Mouse (Mus musculus) c-Kit-negative CD71-positive TER-119-positive erythroid progenitor cells, embryonic 14.5 days (primary cell): Measurements from ENCODE around the gene Cers5.
A peak's percentile ranks its signal among the peaks of the same experiment; 100 is the strongest.
"Not testable (repeated sequence)": the region's sequence is repeated elsewhere in the genome, so short reads cannot be mapped to it uniquely, and the experiment has no call there.

Experiments used
- DNase-seq: peaks from one replicate; pipeline ENCODE4 v3.0.0-alpha.2; 2013; ENCODE audit warnings: low read depth, low spot score

Cers5 gene

GRCm38 (mm10) chr15:99710221-99711190 is 62.2 kb downstream of the Cers5 start:
- DNase-seq = no peak

DNA sequence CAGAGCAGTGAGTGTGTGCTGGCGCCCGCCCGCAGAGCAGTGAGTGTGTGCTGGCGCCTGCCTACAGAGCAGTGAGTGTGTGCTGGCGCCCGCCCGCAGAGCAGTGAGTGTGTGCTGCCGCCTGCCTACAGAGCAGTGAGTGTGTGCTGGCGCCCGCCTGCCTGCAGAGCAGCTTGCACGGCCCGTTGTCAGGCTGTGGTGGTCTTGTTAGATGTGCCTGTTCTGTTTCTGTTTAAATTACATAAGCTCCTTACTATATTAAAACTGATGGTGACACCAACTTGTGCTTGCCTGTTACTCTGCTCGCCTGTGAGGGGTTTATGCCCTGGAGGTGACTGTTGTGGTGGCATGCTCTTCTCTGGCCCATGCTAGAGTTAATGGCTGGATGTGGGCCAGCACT is 64.5 kb downstream of the Cers5 start:
- no peak for DNase-seq

DNA sequence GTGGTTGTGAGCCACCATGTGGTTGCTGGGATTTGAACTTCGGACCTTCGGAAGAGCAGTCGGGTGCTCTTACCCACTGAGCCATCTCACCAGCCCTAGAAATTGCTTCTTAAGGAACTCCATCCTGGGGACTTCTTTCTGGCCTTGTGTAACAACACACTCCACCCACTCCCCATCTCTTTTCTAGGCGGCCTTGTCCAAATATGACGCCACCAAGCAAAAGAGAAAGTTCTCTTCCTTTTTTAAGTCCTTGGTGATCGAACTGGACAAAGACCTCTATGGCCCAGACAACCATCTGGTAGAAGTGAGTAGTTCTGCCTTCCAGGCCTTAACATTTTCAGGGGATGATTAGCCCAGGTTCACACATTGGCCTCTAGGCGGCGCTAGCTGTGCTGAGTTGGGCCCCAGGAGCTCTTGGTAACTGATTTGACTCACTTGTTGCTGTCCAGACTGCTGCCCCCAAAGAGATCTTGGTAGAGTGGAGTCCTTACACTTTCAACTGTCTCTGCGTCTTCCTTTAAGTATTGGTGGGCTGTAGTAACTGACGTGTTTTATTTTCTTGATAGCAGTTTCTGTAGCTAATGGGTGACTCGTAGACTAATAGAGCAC is 67.1 kb downstream of the Cers5 start, which contains the start of gene Gm17349:
TSS of gene Gm17349 (minus strand) at position 51 of the 609 bp plus-strand sequence.
- DNase-seq = peak; percentile 49

- no peak for DNase-seq
These were observed 67.8 kb downstream of the Cers5 start for GRCm38 (mm10) chr15:99704881-99705280.

DNA sequence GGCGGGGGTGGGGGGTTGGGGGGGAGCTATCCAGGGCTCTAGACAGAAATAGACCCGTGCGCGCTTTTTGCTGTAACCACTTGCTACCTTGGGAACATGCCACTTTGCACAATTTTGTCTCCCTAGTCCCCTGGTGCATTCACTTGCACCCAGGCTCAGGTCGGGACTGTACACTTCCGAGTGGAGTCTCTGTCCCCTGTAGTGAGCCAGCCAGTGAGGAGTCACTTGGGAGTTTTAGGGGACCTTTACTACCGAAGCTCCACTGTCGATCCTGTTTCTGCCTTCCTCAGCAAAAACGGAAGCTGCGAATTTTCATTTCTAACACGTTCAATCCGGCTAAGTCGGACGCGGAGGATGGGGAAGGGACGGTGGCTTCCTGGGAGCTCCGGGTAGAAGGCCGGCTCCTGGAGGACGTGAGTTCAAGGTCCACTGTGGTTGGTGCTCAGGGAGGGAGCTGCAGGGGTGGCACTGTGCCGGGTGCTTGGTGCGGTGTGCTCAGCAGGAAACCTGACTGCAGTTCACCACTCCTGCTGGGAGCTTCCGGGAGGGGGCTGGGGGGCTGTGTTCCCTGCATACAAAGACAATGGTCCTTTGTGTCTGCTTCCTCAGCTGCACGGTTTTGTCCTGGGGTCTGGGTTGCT is 68.5 kb downstream of the Cers5 start:
- DNase-seq = no peak

GRCm38 (mm10) chr15:99703676-99704040 is 69.0 kb downstream of the Cers5 start:
- no peak for DNase-seq

GRCm38 (mm10) chr15:99703104-99703503 is 69.6 kb downstream of the Cers5 start:
- no peak for DNase-seq

DNA sequence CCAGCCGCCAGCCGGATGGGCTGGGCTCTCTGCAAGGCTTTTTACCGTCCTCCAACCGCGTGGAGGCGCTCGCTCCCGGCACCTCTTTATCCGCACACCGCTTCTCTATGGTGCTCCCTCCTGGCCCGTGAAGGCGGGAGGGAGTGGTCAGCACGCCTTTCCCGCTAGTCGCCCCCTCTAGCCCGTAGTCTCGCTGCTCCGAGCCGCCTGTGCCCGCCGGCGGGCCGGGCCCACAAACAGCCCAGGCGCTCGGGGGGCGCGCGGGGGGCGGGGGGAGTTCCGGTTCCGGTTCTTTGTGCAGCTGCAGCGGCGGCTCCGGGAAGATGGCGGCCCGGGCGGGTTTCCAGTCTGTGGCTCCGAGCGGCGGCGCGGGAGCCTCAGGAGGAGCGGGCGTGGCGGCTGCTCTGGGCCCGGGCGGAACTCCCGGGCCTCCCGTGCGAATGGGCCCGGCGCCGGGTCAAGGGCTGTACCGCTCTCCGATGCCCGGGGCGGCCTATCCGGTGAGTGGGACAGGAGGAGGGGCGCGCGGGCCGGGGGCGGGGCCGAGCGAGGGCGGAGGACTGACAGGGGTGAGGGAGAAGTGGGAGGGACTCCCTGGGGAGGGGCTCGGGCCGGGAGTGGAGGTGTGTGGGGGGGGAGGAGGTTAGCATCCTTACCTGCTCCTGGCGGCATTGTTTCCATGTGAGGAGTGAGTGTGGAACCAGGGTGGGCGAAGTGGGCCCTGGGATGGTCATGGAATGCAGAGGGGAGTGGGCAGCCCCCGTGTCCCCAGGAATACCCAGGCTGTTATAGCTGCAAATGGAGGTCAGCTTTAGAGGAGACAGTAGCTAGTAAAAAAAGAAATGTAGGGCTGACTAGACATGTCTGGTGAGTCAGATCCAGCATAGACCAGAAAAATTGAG is 70.4 kb downstream of the Cers5 start, which contains the start of gene Smarcd1:
TSS of gene Smarcd1 (plus strand) at position 131 of the 902 bp plus-strand sequence.
- peak; percentile 83 for DNase-seq

DNA sequence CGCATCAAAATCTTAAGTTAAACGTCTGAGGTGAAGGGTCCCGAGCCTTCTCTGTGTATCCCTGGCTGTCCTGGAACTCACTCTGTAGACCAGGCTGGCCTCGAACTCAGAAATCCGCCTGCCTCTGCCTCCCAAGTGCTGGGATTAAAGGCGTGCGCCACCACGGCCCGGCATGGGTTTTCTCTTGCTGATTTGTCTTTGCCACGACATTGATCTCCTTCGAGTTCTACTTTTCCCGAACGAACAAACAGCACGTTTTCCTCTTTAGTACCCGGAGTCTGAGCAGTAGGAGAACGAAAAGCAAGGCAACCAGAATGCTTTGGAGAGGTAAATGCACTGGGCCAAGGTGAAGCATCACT is 71.1 kb downstream of the Cers5 start:
- not testable (repeated sequence) for DNase-seq

DNA sequence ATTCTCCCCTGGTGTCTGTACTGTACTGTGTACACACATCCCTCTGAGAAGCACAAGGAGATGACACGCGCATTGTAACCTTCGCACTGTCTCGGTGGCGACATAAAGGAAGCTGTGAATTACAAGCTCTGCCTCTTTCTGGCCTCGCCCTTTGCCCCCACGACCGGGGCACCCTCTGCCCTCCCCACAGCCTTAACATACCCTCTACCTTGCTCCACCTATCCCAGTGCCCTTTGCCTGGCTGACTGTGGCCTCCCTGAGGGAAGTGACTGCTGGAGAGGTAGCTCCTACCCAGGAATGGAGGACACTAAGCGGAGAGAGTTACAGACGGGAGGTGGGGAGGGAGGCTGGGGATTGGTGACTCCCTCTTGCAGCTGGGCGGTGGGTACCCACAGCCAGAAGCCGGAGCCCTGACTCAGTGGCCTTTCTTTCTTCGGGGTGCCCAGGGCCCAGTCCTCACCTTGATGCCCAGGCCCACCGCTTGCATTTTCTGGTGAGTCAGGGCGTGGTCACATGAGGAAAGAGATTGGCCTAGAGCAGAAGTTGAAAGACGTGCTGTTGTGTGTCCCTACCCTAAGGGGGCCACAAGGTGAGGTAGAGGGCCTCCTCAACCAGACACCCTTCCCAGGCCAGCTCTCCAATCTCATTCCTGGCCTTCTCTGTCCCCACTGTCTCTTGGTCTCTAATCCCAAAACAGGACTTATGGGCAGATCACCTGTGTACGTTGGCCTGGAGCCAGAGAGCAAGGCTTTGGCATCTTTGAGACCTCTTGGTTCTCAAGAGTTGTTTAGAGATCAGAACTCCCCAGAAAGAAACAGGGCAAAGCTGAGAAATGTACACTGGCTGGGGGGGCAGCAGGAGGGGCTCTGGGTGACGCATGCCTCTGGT is 72.2 kb downstream of the Cers5 start:
- no peak for DNase-seq

- DNase-seq = no peak
These were observed 73.0 kb downstream of the Cers5 start for GRCm38 (mm10) chr15:99699715-99700114.

DNA sequence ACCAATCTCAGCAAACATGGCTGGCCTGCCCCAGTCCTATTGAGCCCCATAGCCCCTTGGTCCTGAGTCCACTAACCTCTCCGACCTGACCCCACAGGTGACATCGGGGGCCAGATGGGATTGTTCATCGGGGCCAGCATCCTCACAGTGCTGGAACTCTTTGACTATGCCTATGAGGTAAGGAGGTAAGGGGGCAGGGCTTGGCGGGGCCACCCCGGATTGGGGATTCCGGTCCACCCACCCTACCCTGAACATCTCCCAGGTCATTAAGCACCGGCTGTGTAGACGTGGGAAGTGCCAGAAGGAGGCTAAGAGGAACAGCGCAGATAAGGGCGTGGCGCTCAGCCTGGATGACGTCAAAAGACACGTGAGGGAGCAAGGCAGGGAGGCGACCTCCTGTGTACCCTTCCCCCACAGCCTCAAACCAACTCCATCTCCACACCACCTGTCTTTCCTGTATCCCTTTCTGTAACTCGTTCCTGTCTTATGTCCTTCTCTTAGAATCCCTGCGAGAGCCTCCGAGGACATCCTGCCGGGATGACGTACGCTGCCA is 74.1 kb downstream of the Cers5 start:
- DNase-seq = no peak

DNA sequence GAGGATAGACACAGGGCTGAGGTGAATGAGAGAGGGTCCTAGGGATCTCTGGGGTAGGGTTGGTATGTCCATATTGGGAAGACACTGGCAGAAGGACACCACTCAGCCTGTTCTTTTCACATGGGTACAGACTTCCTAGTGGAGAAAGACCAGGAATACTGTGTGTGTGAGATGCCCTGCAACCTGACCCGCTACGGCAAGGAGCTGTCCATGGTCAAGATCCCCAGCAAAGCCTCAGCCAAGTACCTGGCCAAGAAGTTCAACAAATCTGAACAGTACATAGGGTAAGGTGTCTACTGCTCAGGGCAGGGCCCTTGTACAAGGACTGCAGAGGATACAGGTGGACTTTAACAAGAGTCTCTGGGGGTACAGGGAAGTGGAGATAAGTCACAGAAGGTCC is 75.4 kb downstream of the Cers5 start:
- no peak for DNase-seq

DNA sequence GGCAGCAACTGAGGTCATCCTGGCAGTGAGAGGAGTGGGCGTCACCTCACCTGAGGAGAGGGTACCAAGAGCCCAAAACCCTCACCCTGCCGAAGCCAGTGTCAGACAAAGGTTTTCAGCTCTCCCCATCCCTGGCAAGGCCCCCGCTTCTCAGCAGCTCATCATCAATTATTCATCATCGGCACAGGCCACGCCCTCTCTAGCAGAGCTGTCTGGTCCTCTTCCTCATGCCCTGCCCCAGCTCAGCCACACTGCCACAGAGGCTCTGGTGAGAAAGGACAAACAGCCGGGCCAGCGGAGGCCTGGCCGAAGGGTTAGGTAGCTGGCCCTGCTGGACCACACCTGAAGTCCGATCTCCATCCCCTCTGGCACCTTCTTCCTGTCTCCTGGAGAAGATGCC is 80.7 kb downstream of the Cers5 start:
- DNase-seq = no peak

- no peak for DNase-seq
These were observed 81.8 kb downstream of the Cers5 start for GRCm38 (mm10) chr15:99690924-99691323.

GRCm38 (mm10) chr15:99688712-99689111 is 84.0 kb downstream of the Cers5 start:
- no peak for DNase-seq
